Mouse (Mus musculus): ENCODE data around the gene Prr5. TPM values are rescaled to one million over a fixed set of nuclear protein-coding genes. Genes with fewer than 3 reads are reported as not detected.

Gene Prr5
- total RNA-seq, 1 experiment from 2014 or later: 6.3 TPM

- no peak; the same call in 1 of the 2 replicates for ATAC-seq (replicated peaks; ENCODE audit: low read depth, poor library complexity, severe bottlenecking)
Measured at GRCm38 (mm10) chr15:84654975-84655374, 14.4 kb upstream of the Prr5 start.

- no peak for ATAC-seq (replicated peaks; ENCODE audit: low read depth, poor library complexity, severe bottlenecking)
Measured at GRCm38 (mm10) chr15:84656689-84657088, 12.7 kb upstream of the Prr5 start.

GRCm38 (mm10) chr15:84657384-84658064, 11.9 kb upstream of the Prr5 start:
- no peak for ATAC-seq (replicated peaks; ENCODE audit: low read depth, poor library complexity, severe bottlenecking)

GRCm38 (mm10) chr15:84658655-84659054, 10.8 kb upstream of the Prr5 start:
- ATAC-seq (replicated peaks; ENCODE audit: low read depth, poor library complexity, severe bottlenecking): no peak

- ATAC-seq (replicated peaks; ENCODE audit: low read depth, poor library complexity, severe bottlenecking): no peak
Measured at GRCm38 (mm10) chr15:84659856-84660255, 9.6 kb upstream of the Prr5 start.

- ATAC-seq (replicated peaks; ENCODE audit: low read depth, poor library complexity, severe bottlenecking): peak; percentile 72
Measured at GRCm38 (mm10) chr15:84661274-84661673, 8.1 kb upstream of the Prr5 start.

GRCm38 (mm10) chr15:84662952-84663684, 6.3 kb upstream of the Prr5 start:
- ATAC-seq (replicated peaks; ENCODE audit: low read depth, poor library complexity, severe bottlenecking): peak; percentile 77

GRCm38 (mm10) chr15:84663685-84664060, 5.7 kb upstream of the Prr5 start:
- ATAC-seq (replicated peaks; ENCODE audit: low read depth, poor library complexity, severe bottlenecking): no peak

- no peak for ATAC-seq (replicated peaks; ENCODE audit: low read depth, poor library complexity, severe bottlenecking)
Measured at GRCm38 (mm10) chr15:84664542-84665460, 4.6 kb upstream of the Prr5 start.

GRCm38 (mm10) chr15:84665662-84666061, 3.8 kb upstream of the Prr5 start:
- no peak for ATAC-seq (replicated peaks; ENCODE audit: low read depth, poor library complexity, severe bottlenecking)

- no peak for ATAC-seq (replicated peaks; ENCODE audit: low read depth, poor library complexity, severe bottlenecking)
Measured at GRCm38 (mm10) chr15:84666065-84666464, 3.4 kb upstream of the Prr5 start.

GRCm38 (mm10) chr15:84667601-84668000, 1.8 kb upstream of the Prr5 start:
- ATAC-seq (replicated peaks; ENCODE audit: low read depth, poor library complexity, severe bottlenecking): no peak

- ATAC-seq (replicated peaks; ENCODE audit: low read depth, poor library complexity, severe bottlenecking): no peak
Measured at GRCm38 (mm10) chr15:84669771-84670656, 594 bp downstream of the Prr5 start.

GRCm38 (mm10) chr15:84670657-84671055, 1.2 kb downstream of the Prr5 start:
- ATAC-seq (replicated peaks; ENCODE audit: low read depth, poor library complexity, severe bottlenecking): no peak

- peak; percentile 23; the same call in 1 of the 2 replicates for ATAC-seq (replicated peaks; ENCODE audit: low read depth, poor library complexity, severe bottlenecking)
Measured at GRCm38 (mm10) chr15:84671401-84672307, 2.2 kb downstream of the Prr5 start.

GRCm38 (mm10) chr15:84672308-84672615, 2.8 kb downstream of the Prr5 start:
- ATAC-seq (replicated peaks; ENCODE audit: low read depth, poor library complexity, severe bottlenecking): no peak

GRCm38 (mm10) chr15:84672616-84673015, 3.2 kb downstream of the Prr5 start:
- ATAC-seq (replicated peaks; ENCODE audit: low read depth, poor library complexity, severe bottlenecking): no peak

GRCm38 (mm10) chr15:84674329-84675067, 5.1 kb downstream of the Prr5 start:
- ATAC-seq (replicated peaks; ENCODE audit: low read depth, poor library complexity, severe bottlenecking): no peak

Measured in common myeloid progenitor, adult 5-6 weeks (primary cell).